Mouse (Mus musculus): Measurements from ENCODE around the gene Mapk6. TPM values are rescaled to one million over a fixed set of nuclear protein-coding genes. Genes with fewer than 3 reads are reported as not detected.

The Mapk6 gene
- total RNA-seq, 2 experiments from 2014 or later = 36.7 to 44.2 TPM

- DNase-seq = no peak
These were observed 14.7 kb upstream of the Mapk6 start for GRCm38 (mm10) chr9:75424358-75425150.

DNA sequence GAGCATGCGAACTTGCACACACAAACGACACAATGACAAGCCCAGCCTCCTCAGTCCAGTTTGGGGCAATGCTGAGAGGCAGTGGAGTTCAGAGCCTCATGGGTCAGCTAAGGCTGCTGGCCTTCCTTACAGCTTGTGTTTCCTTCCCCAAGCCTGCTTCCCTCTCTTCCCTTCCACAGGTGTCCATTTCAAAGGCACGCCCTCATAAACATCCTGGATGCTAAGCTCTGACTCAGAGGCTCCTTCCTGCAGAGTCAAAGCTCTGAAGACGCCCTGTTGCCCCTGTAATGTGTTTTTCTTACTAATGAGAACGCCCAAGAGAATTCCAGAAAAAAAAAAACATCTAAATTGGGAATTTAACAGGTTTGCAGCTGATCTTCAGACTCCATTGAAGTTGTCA lies 13.9 kb upstream of the Mapk6 start:
- DNase-seq = no peak

- no peak for DNase-seq
These were observed 12.5 kb upstream of the Mapk6 start for GRCm38 (mm10) chr9:75422251-75422691.

- DNase-seq = no peak
These were observed 4.4 kb upstream of the Mapk6 start for GRCm38 (mm10) chr9:75414204-75414603.

- no peak for DNase-seq
These were observed 3.4 kb upstream of the Mapk6 start for GRCm38 (mm10) chr9:75413206-75413605.

DNA sequence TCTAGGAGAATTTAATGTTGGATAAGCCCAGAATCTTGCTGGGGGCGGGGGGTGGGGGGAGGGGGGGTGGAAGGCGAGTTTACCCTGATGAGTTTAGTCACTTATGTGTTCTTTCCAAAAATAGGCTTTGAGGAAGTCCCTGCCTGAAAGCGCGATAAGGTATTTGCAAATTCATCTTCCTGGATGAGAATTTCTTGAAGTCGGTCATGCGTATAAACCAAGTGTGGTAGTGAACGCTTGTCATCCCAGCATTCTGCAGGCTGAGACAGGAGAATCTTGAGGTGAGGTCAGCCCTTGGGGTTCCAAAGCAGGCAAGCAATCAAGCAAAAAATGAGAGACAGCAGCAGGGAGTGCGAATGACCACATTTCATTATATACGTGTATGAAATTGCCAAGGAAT lies 1.8 kb upstream of the Mapk6 start:
- DNase-seq = no peak

- no peak for DNase-seq
These were observed 1.2 kb upstream of the Mapk6 start for GRCm38 (mm10) chr9:75410868-75411487.

- peak; percentile 76 for DNase-seq
These were observed 564 bp downstream of the Mapk6 start for GRCm38 (mm10) chr9:75409031-75409851.

DNA sequence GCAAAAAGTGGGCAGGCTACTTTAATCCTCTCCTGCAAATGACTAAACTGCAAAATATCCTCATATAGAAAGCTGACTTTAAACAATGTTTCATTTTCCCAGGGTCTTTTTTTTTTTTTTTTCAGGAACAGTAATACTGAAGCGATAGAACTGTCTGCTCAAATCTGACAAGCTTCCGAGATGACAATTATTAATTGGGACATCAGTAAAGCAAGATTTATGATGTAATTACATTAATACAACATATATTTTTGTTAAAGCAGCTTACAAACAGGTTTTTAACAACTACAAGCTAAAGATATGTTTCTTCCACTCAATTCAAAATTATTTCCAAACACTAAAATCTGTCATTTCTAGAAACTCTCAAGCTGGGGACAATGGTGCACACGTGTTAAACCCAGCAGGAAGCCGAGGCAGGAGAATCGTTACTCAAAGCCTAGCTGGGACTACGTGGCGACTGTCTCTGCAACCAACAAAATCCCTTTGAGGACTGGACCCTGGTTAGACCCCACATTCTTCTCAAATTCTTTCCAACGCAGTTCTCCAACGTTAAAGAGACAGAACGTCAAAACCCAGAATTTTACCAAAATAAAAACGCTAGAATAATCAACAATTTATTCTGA lies 1.5 kb downstream of the Mapk6 start:
- no peak for DNase-seq

GRCm38 (mm10) chr9:75407803-75408202 lies 2.0 kb downstream of the Mapk6 start:
- peak; percentile 29 for DNase-seq

GRCm38 (mm10) chr9:75406121-75406520 lies 3.7 kb downstream of the Mapk6 start:
- DNase-seq = no peak

DNA sequence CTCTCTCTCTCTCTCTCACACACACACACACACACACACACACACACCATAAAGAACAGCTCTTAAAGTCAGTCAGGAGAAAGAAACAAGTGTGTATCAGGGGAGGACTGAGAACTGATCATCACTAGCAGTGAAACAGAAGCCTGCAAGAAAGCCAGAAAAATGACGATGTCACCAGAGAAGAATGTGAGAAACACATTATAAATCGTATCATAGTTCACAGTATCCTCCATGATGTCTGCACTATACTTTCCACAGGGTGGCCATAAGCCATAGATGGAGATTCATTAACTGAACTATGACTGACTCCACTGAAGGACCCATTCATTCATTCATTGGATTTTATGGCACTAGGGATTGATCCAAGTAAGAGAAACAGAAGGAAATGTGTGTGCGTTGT lies 6.3 kb downstream of the Mapk6 start:
- no peak for DNase-seq

DNA sequence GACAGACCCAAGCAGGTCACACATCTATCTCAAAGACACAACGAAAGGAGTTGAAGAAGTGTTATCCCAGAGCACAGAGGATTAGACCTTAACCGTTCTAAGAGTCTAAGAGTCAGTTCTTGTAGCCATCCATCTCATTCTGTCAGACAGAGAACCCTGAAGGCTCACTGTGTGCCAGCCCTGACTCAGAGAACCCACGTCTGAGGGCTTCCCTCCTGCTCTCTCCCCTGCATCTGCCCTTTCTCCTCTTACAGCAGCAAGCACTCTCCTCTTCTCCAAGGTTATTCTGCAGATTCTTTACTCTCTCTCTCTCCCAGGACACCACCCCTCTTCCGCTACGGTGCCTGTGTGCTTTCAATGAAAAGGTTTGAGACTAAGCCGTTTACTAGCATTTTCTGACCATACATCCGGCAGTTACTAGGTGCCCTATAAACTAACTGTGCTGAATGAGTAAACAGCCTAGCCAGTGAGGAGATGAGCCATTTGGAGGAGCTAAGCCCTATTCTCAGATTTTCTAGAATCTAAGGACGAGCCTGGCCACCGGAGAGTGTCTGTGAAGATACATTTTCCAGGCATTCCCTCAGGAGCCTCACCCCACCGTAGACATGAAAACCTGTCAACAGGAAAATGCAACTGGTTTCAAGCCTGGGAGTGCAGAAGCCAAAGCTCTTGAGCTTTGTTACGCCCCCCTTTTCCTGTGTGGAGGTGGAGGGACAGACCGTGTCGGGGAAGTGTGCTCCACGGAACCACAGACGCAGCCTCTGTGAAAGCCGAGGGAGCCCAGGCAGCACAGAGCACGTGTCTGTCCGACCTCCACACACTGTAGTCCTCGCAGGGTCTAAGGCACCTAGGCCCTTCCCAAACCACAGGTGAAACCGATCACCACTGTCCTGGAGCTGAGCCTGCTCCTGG lies 8.0 kb downstream of the Mapk6 start:
- DNase-seq = no peak

DNA sequence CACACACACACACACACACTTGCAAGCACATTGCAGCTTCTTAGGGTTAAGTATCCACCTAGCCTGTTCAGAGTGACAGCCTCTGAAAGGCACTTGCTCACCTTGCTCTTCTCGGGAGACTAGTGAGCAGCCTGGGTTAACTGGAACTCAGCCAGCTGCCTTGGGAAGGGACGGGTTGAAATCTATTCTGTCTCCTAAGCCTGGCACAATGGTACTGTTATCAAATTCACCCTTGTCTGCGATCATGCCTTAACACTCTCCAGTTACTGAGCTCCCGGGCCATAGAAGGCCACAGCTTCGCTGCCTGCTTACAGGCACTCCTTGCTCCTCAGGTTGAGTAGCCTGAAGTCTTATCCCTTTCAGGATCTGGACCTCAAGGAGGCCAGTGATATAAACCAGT lies 9.2 kb downstream of the Mapk6 start:
- no peak for DNase-seq

- no peak for DNase-seq
These were observed 10.7 kb downstream of the Mapk6 start for GRCm38 (mm10) chr9:75399069-75399468.

DNA sequence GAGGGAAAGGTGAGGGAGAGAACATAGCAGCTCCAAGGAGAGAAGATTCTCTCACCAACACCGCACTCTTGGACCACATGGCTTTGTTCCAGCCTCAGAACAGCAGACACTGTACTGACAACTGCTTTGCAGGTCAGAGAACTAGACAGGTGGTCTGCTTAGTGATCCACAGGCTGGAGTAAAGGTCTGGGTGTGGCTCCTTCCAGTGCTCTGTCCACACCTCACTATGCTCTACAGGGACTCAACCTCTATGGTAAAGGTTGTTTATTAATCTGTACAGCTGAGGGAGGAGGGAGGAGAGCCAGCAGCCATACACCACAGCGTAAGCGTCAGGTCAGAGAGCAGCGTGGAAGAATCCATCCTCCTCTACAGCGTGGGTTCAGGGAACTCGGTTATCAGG lies 13.8 kb downstream of the Mapk6 start:
- DNase-seq = no peak

DNA sequence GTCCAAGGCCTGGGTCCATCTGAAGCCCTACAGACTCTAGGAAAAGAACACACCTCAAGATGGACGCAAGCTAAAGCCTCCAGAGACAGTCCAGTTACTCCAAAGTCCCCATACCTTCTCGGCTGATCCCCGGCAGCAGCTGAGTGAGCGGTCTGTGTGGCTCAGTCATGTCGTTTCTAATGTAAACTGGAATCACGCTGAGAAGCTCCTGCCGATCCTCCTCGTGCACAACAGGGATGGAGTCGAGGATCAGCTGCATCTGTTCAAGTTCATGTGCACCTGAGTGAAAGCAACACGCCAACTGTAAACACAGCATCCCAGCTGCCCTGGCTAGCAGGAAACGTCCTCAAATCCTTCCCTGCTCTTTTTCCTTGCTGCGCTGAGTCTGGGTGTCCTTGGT lies 16.6 kb downstream of the Mapk6 start:
- DNase-seq = no peak

DNA sequence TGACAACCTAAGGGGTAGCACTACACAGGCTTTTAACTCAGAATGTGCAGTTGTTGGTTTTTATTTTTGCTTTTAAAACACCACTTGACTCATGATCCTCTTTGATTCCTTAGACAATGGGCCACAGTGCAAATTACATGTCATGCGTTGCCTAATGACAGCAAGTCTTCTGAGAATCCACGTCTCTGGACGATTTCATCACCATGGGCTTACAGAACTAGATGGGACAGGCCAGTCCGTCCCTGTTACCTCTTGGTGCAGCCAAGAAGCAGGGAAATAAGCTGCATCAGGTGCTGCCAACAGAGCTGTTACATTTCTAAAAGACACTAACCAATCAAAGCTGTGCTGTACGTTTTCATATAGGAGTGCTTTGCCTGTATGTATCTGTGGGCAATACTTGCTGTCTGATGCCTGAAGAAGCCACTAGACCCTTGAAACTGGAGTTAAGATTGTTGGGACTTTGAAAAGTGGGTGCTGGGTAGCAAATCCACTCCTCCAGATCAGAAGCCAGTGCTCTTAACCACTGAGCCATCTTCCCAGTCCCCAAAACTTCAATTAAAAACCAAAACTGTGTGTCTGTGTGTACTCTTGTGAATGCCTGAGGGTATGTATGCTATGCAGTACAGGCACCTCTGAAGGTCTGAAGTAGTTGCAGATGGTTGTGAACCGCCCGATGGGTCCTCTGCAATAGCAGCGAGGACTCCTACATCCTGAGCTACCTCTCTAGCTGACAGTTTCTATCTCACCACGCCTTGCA lies 24.4 kb downstream of the Mapk6 start:
- no peak for DNase-seq

- no peak for DNase-seq
These were observed 25.4 kb downstream of the Mapk6 start for GRCm38 (mm10) chr9:75384337-75384962.

DNA sequence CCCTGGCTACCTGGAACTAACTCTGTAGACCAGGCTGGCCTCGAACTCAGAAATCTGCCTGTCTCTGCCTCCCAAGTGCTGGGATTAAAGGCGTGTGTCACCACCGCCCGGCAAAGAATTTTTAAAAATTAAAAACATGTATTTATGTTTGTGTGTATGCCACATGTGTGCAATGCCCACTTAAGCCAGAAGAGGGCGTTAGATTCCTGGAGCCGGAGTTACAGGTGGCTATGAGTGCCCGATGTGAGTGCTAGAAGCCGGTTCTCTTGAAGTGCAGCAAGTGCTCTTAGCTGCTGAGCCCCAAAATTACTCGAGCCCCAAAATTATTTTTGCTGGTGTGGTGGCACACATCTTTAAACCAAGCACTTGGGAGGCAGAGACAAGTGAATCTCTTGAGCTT lies 26.0 kb downstream of the Mapk6 start:
- DNase-seq = no peak
